In the genomic region with DNA sequence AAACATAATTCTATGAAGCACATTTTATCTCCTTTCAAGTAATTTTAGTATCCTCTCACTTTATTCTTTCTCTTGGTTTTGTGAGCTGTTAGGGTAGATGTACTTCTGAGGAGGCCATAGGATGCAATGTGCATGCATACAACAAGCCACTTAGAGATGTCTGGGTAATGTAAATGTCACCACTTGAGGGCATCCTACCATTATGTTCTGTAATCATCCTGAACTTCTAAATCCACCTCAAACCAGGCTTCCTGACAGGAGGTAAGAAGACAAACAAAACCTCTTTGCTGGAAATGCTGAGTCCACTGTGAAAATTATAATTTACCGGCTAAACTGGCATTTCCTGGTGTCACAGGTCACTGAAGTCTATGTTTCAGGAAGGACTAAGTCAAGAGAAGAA, we compare ENCODE assay signal across 18 mouse cellular contexts.
DNase-seq lines count a peak whose midpoint lies in the region; ATAC-seq and TF ChIP-seq lines count a peak whose summit lies in the region.
"Had no signal": no experiment of that assay in that cellular context is flagged by ENCODE, and none has a peak within 500 bp of the region (broad histone marks: within the 10 kb centered on the region; RNA-seq: fewer than 3 reads in every experiment).

No protein-coding gene starts in this region.

- TF ChIP-seq CTCF in forebrain, postnatal 0 days (IDR thresholded peaks at IDR 0.05; ENCODE audit: low read depth) = peak; percentile 19; the same call in 1 of the 2 replicates
- TF ChIP-seq CTCF in gastrocnemius, adult 2 months (IDR thresholded peaks at IDR 0.05) = no peak; the same call in 1 of the 2 replicates

- TF ChIP-seq POLR2A in limb, embryonic 14.5 days (IDR thresholded peaks at IDR 0.05; ENCODE audit: borderline replicate concordance, extremely low read depth, insufficient read depth, insufficient read length) = no peak

- H3K4me1 ChIP-seq in forebrain, postnatal 0 days (ENCODE audit: insufficient read depth) = no peaks in the 10 kb centered on the region
- H3K4me1 ChIP-seq in forebrain, embryonic 10.5 days = no peaks in the 10 kb centered on the region
- H3K4me1 ChIP-seq in limb, embryonic 14.5 days (ENCODE audit: control insufficient read depth, insufficient read depth, low read length) = no peaks in the 10 kb centered on the region
- no peaks in the 10 kb centered on the region for H3K4me1 ChIP-seq in limb, embryonic 10.5 days
- H3K4me1 ChIP-seq: embryonic facial prominence, embryonic 12.5 days; limb, embryonic 13.5 days; lung, embryonic 15.5 days had no signal

- intact Hi-C loops in gastrocnemius, adult 2 months (cut with DNase I) = no loop called here

- no peak for ATAC-seq in forebrain, postnatal 0 days
- no peak for ATAC-seq in limb, embryonic 14.5 days (ENCODE audit: low FRiP score, low read depth)
- ATAC-seq: forebrain, embryonic 15.5 days had no signal

- H3K9me3 ChIP-seq in forebrain, postnatal 0 days (ENCODE audit: low read length) = no peaks in the 10 kb centered on the region
- no peaks in the 10 kb centered on the region for H3K9me3 ChIP-seq in forebrain, embryonic 10.5 days
- H3K9me3 ChIP-seq in limb, embryonic 14.5 days (ENCODE audit: control insufficient read depth, low read length) = no peaks in the 10 kb centered on the region
- H3K9me3 ChIP-seq in limb, embryonic 10.5 days (replicated peaks) = no peaks in the 10 kb centered on the region
- H3K9me3 ChIP-seq: embryonic facial prominence, embryonic 12.5 days; forebrain, embryonic 15.5 days; G1E; limb, embryonic 13.5 days; lung, embryonic 15.5 days had no signal

- H3K27ac ChIP-seq in forebrain, postnatal 0 days (ENCODE audit: low read depth, low read length) = no peak overlapping the region
- H3K27ac ChIP-seq in forebrain, embryonic 10.5 days = no peak overlapping the region
- H3K27ac ChIP-seq in limb, embryonic 14.5 days (replicated peaks; ENCODE audit: low read depth, low read length) = no peak overlapping the region
- H3K27ac ChIP-seq in limb, embryonic 10.5 days = no peak overlapping the region
- H3K27ac ChIP-seq in gastrocnemius, adult 2 months = no peak overlapping the region
- H3K27ac ChIP-seq: embryonic facial prominence, embryonic 12.5 days; forebrain, embryonic 15.5 days; limb, embryonic 13.5 days; lung, embryonic 15.5 days had no signal

- no peak overlapping the region for H3K4me2 ChIP-seq in forebrain, postnatal 0 days (ENCODE audit: low read depth)
- no peak overlapping the region for H3K4me2 ChIP-seq in limb, embryonic 14.5 days (replicated peaks; ENCODE audit: low read depth, low read length, severe bottlenecking)
- H3K4me2 ChIP-seq: embryonic facial prominence, embryonic 12.5 days; forebrain, embryonic 15.5 days; heart, embryonic 11.5 days; limb, embryonic 13.5 days; lung, embryonic 15.5 days had no signal

- no peaks in the 10 kb centered on the region for H3K36me3 ChIP-seq in forebrain, postnatal 0 days (ENCODE audit: insufficient read depth)
- no peaks in the 10 kb centered on the region for H3K36me3 ChIP-seq in forebrain, embryonic 10.5 days (replicated peaks)
- no peaks in the 10 kb centered on the region for H3K36me3 ChIP-seq in limb, embryonic 14.5 days (ENCODE audit: control insufficient read depth, insufficient read depth, low read length)
- H3K36me3 ChIP-seq in limb, embryonic 10.5 days = no peaks in the 10 kb centered on the region
- H3K36me3 ChIP-seq: embryonic facial prominence, embryonic 12.5 days; forebrain, embryonic 15.5 days; G1E; limb, embryonic 13.5 days; lung, embryonic 15.5 days had no signal

- no peak overlapping the region for H3K4me3 ChIP-seq in forebrain, postnatal 0 days (ENCODE audit: low read depth, low read length)
- no peak overlapping the region for H3K4me3 ChIP-seq in forebrain, embryonic 10.5 days
- no peak overlapping the region for H3K4me3 ChIP-seq in limb, embryonic 14.5 days (replicated peaks; ENCODE audit: low read length)
- no peak overlapping the region for H3K4me3 ChIP-seq in limb, embryonic 10.5 days
- H3K4me3 ChIP-seq in gastrocnemius, adult 2 months = no peak overlapping the region
- H3K4me3 ChIP-seq: embryonic facial prominence, embryonic 12.5 days; forebrain, embryonic 15.5 days; limb, embryonic 13.5 days; lung, embryonic 15.5 days had no signal

- WGBS in forebrain, postnatal 0 days = 81% methylated on average over 1 of the region's 1 CpGs
- 57% methylated on average over 1 of the region's 1 CpGs for WGBS in forebrain, embryonic 10.5 days
- WGBS in limb, embryonic 14.5 days = 49% methylated on average over 1 of the region's 1 CpGs
- WGBS in limb, embryonic 10.5 days = 57% methylated on average over 1 of the region's 1 CpGs

- H3K27me3 ChIP-seq in forebrain, postnatal 0 days (ENCODE audit: insufficient read depth, low read length) = no peaks in the 10 kb centered on the region
- H3K27me3 ChIP-seq in forebrain, embryonic 10.5 days (ENCODE audit: poor library complexity, severe bottlenecking) = no peaks in the 10 kb centered on the region
- no peaks in the 10 kb centered on the region for H3K27me3 ChIP-seq in limb, embryonic 14.5 days (ENCODE audit: control insufficient read depth, insufficient read depth, low read length)
- H3K27me3 ChIP-seq in limb, embryonic 10.5 days (ENCODE audit: low read depth, poor library complexity, severe bottlenecking) = no peaks in the 10 kb centered on the region
- H3K27me3 ChIP-seq: embryonic facial prominence, embryonic 12.5 days; forebrain, embryonic 15.5 days; limb, embryonic 13.5 days; lung, embryonic 15.5 days had no signal

- DNase-seq in forebrain, postnatal 0 days = no peak
- no peak for DNase-seq in forebrain, embryonic 10.5 days (ENCODE audit: extremely low spot score, low spot score)
- peak; percentile 21 for DNase-seq in limb, embryonic 14.5 days (ENCODE audit: low spot score)
- no peak for DNase-seq in limb, embryonic 10.5 days (ENCODE audit: low spot score)
- DNase-seq in ES-CJ7 (ENCODE audit: low read depth, low spot score) = peak; percentile 3
- peak; percentile 49 for DNase-seq in embryo, embryonic 11 days
- no peak for DNase-seq in adrenal gland, adult 2 months
- no peak for DNase-seq in gastrocnemius, adult 2 months
- DNase-seq: cerebellum, adult 2 months; gastrocnemius, postnatal 14 days; kidney, postnatal 25 days; spleen, adult 18-20 months had no signal

- no peak overlapping the region for H3K9ac ChIP-seq in forebrain, postnatal 0 days
- no peak overlapping the region for H3K9ac ChIP-seq in limb, embryonic 14.5 days (ENCODE audit: low read depth, low read length, severe bottlenecking)
- H3K9ac ChIP-seq: embryonic facial prominence, embryonic 12.5 days; forebrain, embryonic 15.5 days; limb, embryonic 13.5 days; lung, embryonic 15.5 days had no signal

Comparison
In these comparisons a context has a peak if more than half of its experiments do, and no peak if none do; other contexts are left out.
1. DNase-seq: peak in limb, embryonic 14.5 days (single experiment), ES-CJ7 (single experiment) and embryo, embryonic 11 days (single experiment); none in forebrain, postnatal 0 days (single experiment), forebrain, embryonic 10.5 days (single experiment), limb, embryonic 10.5 days (single experiment), adrenal gland, adult 2 months (single experiment) and gastrocnemius, adult 2 months (single experiment).